Mouse (Mus musculus): Measurements from ENCODE around the gene Inha.
A peak's percentile ranks its signal among the peaks of the same experiment; 100 is the strongest.

Inha gene

GRCm38 (mm10) chr1:75516703-75517380 is 10.0 kb downstream of the Inha start:
- ATAC-seq (ENCODE audit: insufficient number of reproducible peaks, low FRiP score, low TSS enrichment) = no peak

GRCm38 (mm10) chr1:75517984-75518383 is 11.1 kb downstream of the Inha start:
- no peak for ATAC-seq (ENCODE audit: insufficient number of reproducible peaks, low FRiP score, low TSS enrichment)

GRCm38 (mm10) chr1:75518427-75518826 is 11.6 kb downstream of the Inha start:
- ATAC-seq (ENCODE audit: insufficient number of reproducible peaks, low FRiP score, low TSS enrichment) = no peak

GRCm38 (mm10) chr1:75519576-75519975 is 12.7 kb downstream of the Inha start:
- no peak for ATAC-seq (ENCODE audit: insufficient number of reproducible peaks, low FRiP score, low TSS enrichment)

- peak; percentile 98 for ATAC-seq (ENCODE audit: insufficient number of reproducible peaks, low FRiP score, low TSS enrichment)
These were observed 14.6 kb downstream of the Inha start, which contains the start of gene Stk11ip for GRCm38 (mm10) chr1:75521321-75522031. Gene Stk11ip, plus strand, starts transcription at chr1:75521529.

GRCm38 (mm10) chr1:75524679-75525078 is 17.8 kb downstream of the Inha start:
- ATAC-seq (ENCODE audit: insufficient number of reproducible peaks, low FRiP score, low TSS enrichment) = no peak

GRCm38 (mm10) chr1:75530546-75530945 is 23.7 kb downstream of the Inha start:
- no peak for ATAC-seq (ENCODE audit: insufficient number of reproducible peaks, low FRiP score, low TSS enrichment)

- no peak for ATAC-seq (ENCODE audit: insufficient number of reproducible peaks, low FRiP score, low TSS enrichment)
These were observed 25.6 kb downstream of the Inha start for GRCm38 (mm10) chr1:75532280-75533172.

- no peak for ATAC-seq (ENCODE audit: insufficient number of reproducible peaks, low FRiP score, low TSS enrichment)
These were observed 26.7 kb downstream of the Inha start for GRCm38 (mm10) chr1:75533325-75534252.

GRCm38 (mm10) chr1:75537587-75537986 is 30.7 kb downstream of the Inha start:
- ATAC-seq (ENCODE audit: insufficient number of reproducible peaks, low FRiP score, low TSS enrichment) = no peak

GRCm38 (mm10) chr1:75538597-75539190 is 31.8 kb downstream of the Inha start:
- ATAC-seq (ENCODE audit: insufficient number of reproducible peaks, low FRiP score, low TSS enrichment) = no peak

GRCm38 (mm10) chr1:75541496-75541895 is 34.6 kb downstream of the Inha start:
- ATAC-seq (ENCODE audit: insufficient number of reproducible peaks, low FRiP score, low TSS enrichment) = no peak

GRCm38 (mm10) chr1:75544351-75544750 is 37.5 kb downstream of the Inha start:
- ATAC-seq (ENCODE audit: insufficient number of reproducible peaks, low FRiP score, low TSS enrichment) = no peak

GRCm38 (mm10) chr1:75545965-75546956 is 39.4 kb downstream of the Inha start, which contains the start of gene Slc4a3:
Gene Slc4a3, plus strand, starts transcription at chr1:75546266.
- ATAC-seq (ENCODE audit: insufficient number of reproducible peaks, low FRiP score, low TSS enrichment) = peak; percentile 84

- ATAC-seq (ENCODE audit: insufficient number of reproducible peaks, low FRiP score, low TSS enrichment) = no peak
These were observed 40.5 kb downstream of the Inha start for GRCm38 (mm10) chr1:75547351-75547750.

- ATAC-seq (ENCODE audit: insufficient number of reproducible peaks, low FRiP score, low TSS enrichment) = no peak
These were observed 41.2 kb downstream of the Inha start for GRCm38 (mm10) chr1:75548083-75548482.

GRCm38 (mm10) chr1:75548871-75549270 is 42.0 kb downstream of the Inha start:
- ATAC-seq (ENCODE audit: insufficient number of reproducible peaks, low FRiP score, low TSS enrichment) = no peak
